Mouse (Mus musculus): ENCODE measurements around the gene Fcgbp. TPM values are rescaled to one million over a fixed set of nuclear protein-coding genes. Genes with fewer than 3 reads are reported as not detected.

The Fcgbp gene
- 0.11 TPM for polyA plus RNA-seq (2017; shearing (Covaris generic))

DNA sequence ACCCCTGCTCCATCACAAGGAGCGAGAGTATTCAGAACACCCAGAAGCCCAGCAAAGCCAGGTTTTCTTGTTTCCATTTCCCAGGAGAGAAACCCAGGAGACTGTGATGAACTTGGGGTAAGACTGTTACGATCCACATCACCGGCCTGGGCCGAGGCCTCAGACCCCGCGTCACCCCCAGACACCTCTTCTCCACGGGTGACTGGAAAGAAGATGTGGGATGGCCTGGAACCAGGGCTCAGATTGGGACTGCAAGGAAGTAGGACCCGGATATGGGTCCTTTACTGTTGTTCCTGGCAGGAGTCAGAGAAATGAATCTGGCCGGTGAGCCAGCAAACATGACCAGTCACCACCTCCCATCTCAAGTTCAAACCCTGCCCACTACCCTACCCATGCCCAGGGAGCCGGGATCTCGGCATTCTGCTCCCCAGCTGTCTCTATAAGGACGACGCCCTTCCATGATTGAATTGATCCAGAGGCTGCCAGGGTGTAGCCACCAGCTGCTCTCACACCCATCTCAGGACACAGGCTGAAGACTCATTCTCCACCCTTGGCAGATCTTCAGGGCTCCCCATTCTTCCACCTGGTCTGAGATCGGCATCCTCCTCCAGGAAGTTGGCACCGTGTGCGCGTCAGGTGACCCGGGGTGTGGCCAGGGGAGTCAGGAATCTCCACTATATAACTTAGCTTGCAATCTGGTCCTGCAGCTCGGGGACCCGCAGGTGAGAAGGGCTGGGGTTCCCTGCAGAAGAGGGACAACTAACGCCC lies at the start of gene Fcgbp:
Gene Fcgbp (plus strand): TSS at position 706 of the 768 bp plus-strand sequence.

DNA sequence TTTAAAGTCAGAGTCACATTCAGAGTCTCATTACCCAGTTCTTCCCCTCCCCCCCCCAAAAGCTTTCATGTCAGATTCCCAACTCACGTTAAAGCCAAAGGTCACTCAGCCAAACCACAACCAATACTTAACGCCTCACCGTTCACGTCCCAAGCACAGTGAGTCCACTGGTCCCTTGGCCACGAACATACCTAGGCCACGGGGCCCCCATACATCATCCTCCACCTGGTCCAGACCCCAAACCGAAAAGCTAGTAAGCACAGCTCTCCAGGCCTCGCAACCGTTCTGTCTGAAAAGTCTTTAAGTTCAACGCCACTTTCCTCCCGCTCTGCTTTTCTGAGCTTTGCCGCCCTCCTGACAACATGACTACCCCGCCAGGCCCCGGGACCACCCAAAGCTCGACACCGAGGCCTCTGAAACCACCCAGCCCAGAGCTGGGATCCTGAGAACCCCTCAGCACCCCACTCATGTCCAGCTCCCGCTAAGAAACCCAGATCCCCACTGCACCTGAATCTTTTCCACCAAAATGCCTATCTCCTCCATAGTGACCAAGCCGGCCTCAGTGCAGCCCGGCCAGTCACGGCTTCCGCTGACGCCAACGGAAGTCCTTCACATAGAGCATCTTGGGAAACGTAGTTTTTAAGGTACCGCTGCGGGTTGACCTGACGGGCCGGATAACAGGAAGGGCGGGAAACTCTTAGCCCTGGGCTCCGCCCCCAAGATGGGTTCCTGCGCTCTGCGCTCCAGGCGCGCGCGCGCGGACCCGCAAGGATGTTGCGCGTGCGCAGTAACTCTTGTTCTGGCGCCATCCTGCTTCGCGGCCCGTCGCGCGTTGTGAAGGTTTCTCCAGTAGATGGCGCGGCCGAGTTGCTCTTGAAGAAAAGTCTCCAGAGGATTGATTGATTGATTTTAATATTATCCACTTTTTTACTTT lies 21.3 kb upstream of the Fcgbp start, which contains the start of gene Psmc4:
Gene Psmc4 (minus strand): TSS at position 626 of the 934 bp plus-strand sequence.

DNA sequence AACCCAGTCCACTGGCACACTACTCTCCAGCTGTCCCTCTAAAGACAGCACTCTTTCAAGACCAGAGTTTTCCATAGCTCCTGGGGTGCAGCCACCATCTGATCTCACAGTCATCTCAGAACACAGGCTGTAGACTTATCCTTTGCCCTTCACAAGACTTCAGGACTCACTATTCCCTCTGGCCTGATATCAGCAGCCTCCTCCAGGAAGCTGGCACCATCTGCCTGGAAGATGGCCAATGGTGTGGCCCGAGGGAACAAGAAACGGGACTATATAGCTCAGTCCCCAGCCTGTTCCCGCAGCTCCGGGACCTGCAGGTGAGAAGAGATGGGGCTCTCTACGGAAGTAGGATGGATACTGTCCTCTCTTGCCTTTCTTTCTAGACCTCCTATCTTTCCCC lies 58.1 kb downstream of the Fcgbp start, which contains the start of gene 9530053A07Rik:
Gene 9530053A07Rik (plus strand): TSS at position 301 of the 400 bp plus-strand sequence.

DNA sequence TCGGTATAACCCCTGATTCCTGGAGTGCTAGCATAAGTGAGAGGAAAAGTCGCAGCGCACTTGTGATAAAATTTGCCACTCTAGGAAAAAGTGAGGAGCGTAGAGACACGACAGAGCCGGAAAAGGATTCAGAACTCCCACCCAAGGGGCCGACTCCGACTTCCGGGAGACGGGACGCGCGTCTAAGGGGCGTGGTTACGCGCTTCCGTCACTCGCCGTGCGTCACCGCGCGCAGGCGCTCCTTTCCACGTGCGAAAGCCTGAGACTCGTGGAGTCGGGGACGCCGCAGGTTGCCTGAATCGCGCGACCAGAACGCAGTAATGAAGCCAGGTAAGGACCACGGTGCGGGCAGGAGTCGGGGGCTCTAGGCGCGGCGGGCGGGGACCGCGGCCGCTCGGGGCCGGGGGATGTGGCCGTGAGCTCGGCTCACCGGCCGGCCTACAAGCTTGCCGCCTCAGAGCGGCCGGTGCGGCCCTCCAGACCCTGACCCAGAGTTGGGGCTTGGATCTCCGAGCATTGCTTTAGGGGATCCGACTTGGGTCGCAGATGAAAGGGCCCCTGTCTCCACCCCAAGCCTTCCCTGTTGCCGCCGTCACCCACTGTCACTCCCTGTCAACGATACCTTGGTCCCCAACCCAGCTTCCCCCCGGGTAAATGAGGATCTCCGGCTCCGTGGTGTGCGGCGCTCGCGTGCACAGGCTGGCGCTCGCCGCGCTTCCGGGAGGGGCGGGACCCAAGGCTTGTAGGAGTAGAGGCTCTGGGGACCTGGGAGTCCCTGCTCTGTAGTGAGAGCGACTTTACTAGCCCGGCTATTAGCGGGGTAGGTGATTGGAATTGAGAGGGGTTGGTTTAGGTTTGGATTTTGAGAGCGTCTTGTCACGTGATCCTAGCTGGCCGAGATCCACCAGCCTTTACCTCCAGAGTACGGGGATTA lies 98.7 kb downstream of the Fcgbp start, which contains the start of gene Fbl:
Gene Fbl (plus strand): TSS at position 222 of the 934 bp plus-strand sequence.

Other genes with a start within 250 kb of the Fcgbp start
- 3.8 TPM for gene Zfp59, start 232.6 kb upstream of the Fcgbp start, polyA plus RNA-seq (2017; shearing (Covaris generic))
- gene Zfp607a, start 213.7 kb upstream of the Fcgbp start, polyA plus RNA-seq (2017; shearing (Covaris generic)): 9.9 TPM
- gene Zfp974, start 141.8 kb upstream of the Fcgbp start, polyA plus RNA-seq (2017; shearing (Covaris generic)): 4.5 TPM
- gene Zfp780b, start 92.1 kb upstream of the Fcgbp start, polyA plus RNA-seq (2017; shearing (Covaris generic)): 6.2 TPM
- 7.2 TPM for gene Zfp850, start 57.1 kb upstream of the Fcgbp start, polyA plus RNA-seq (2017; shearing (Covaris generic))
- 136 TPM for gene Psmc4, start 21.1 kb upstream of the Fcgbp start, polyA plus RNA-seq (2017; shearing (Covaris generic))
- not detected for gene 9530053A07Rik, start 58.2 kb downstream of the Fcgbp start, polyA plus RNA-seq (2017; shearing (Covaris generic))
- gene Fbl, start 98.5 kb downstream of the Fcgbp start, polyA plus RNA-seq (2017; shearing (Covaris generic)): 190 TPM
- 8.8 TPM for gene Dyrk1b, start 108.2 kb downstream of the Fcgbp start, polyA plus RNA-seq (2017; shearing (Covaris generic))
- gene Eid2, start 196.6 kb downstream of the Fcgbp start, polyA plus RNA-seq (2017; shearing (Covaris generic)): 10.9 TPM
- 1.2 TPM for gene Eid2b, start 206.5 kb downstream of the Fcgbp start, polyA plus RNA-seq (2017; shearing (Covaris generic))
- not detected for gene Selenov, start 219.9 kb downstream of the Fcgbp start, polyA plus RNA-seq (2017; shearing (Covaris generic))
- gene Dll3, start 231.0 kb downstream of the Fcgbp start, polyA plus RNA-seq (2017; shearing (Covaris generic)): not detected
- 50.0 TPM for gene Timm50, start 240.8 kb downstream of the Fcgbp start, polyA plus RNA-seq (2017; shearing (Covaris generic))

Data from effector memory CD4-positive, alpha-beta T cell, adult 5 months (primary cell).